Mouse (Mus musculus) effector memory CD4-positive, alpha-beta T cell, adult 5 months (primary cell): ENCODE results near the gene Klhl2. TPM values are rescaled to one million over a fixed set of nuclear protein-coding genes. Genes with fewer than 3 reads are reported as not detected.

Experiments used
- polyA plus RNA-seq: library from polyadenylated mRNA; unstranded; fragments of 100-300 nt; shearing (Covaris generic); gene quantifications from one replicate; pipeline ENCODE4 v1.2.1, GENCODE M21; 2017

Klhl2 gene
- 21.5 TPM for polyA plus RNA-seq

GRCm38 (mm10) chr8:64849897-64850541 lies at the start of gene Klhl2:
Gene Klhl2 (minus strand): TSS chr8:64850017.

GRCm38 (mm10) chr8:64733271-64733943 lies 116.4 kb downstream of the Klhl2 start, which contains the start of gene Msmo1:
Gene Msmo1 (minus strand): TSS chr8:64733792.

GRCm38 (mm10) chr8:64692651-64693201 lies 157.1 kb downstream of the Klhl2 start, which contains the start of gene Cpe:
Gene Cpe (minus strand): TSS chr8:64693054.

Other genes starting within 250 kb of the Klhl2 start
- gene Cpe, start 157.0 kb downstream of the Klhl2 start, polyA plus RNA-seq: not detected
- gene Msmo1, start 116.2 kb downstream of the Klhl2 start, polyA plus RNA-seq: 121 TPM
- gene Tmem192, start 97.2 kb upstream of the Klhl2 start, polyA plus RNA-seq: 61.3 TPM
- gene Trim75, start 137.8 kb upstream of the Klhl2 start, polyA plus RNA-seq: not detected
- gene Trim61, start 168.5 kb upstream of the Klhl2 start, polyA plus RNA-seq: not detected
- not detected for gene Trim60, start 168.6 kb upstream of the Klhl2 start, polyA plus RNA-seq
- not detected for gene Apela, start 187.3 kb upstream of the Klhl2 start, polyA plus RNA-seq
- not detected for gene Gm10663, start 225.0 kb upstream of the Klhl2 start, polyA plus RNA-seq